Mouse (Mus musculus) CH12.LX (cell line): ENCODE data around the gene Fam102b. TPM values are rescaled to one million over a fixed set of nuclear protein-coding genes. Genes with fewer than 3 reads are reported as not detected.

ENCODE experiments used
- DNase-seq: peaks from one replicate; pipeline ENCODE4 v3.0.0-alpha.2; 2013; ENCODE audit errors: extremely low read depth
- H3K27ac ChIP-seq: 2 replicates; pipeline ENCODE4 v1.5.1; 2012; ENCODE audit warnings: low read depth, mild to moderate bottlenecking, control low read depth, moderate library complexity; ENCODE audit not compliant: insufficient read depth
- H3K27me3 ChIP-seq: replicated peaks from 2 replicates; pipeline ENCODE3; 2012; ENCODE audit warnings: inconsistent platforms
- H3K36me3 ChIP-seq, 2 experiments: replicated peaks in 1 of 2; 2 replicates each; pipeline versions ENCODE3 to v1.6.1; 2012; ENCODE audit warnings: inconsistent platforms in 1 of 2, low read length in 1 of 2, mild to moderate bottlenecking in 1 of 2, mixed read lengths in 1 of 2, moderate library complexity in 1 of 2; ENCODE audit not compliant: control insufficient read depth in 1 of 2, insufficient read depth in 1 of 2
- H3K4me1 ChIP-seq, 2 experiments: 2 replicates each; pipeline ENCODE4 v1.6.1; 2012; ENCODE audit warnings: inconsistent platforms in 1 of 2, moderate library complexity in 1 of 2; ENCODE audit not compliant: insufficient read depth in 2 of 2, control insufficient read depth in 1 of 2
- H3K4me2 ChIP-seq: 2 replicates; pipeline ENCODE4 v1.6.1; 2012; ENCODE audit warnings: low read depth, mild to moderate bottlenecking, control low read depth; ENCODE audit not compliant: poor library complexity, insufficient read depth, severe bottlenecking
- H3K4me3 ChIP-seq, 3 experiments: fragments of 150-350 bp in 1 of 3; sonication (generic) in 1 of 3; replicated peaks in 1 of 3; 2 replicates each; pipeline versions ENCODE3 to v1.5.1; 2011 to 2012; ENCODE audit warnings: low read depth in 2 of 3, low read length in 2 of 3, mild to moderate bottlenecking in 2 of 3, moderate library complexity in 2 of 3, control low read depth in 1 of 3, improper control_type of control experiment in 1 of 3, inconsistent platforms in 1 of 3, mixed read lengths in 1 of 3; ENCODE audit not compliant: poor library complexity in 1 of 3
- H3K79me2 ChIP-seq: replicated peaks from 2 replicates; pipeline ENCODE4 v1.6.1; 2012; ENCODE audit warnings: mild to moderate bottlenecking, moderate library complexity; ENCODE audit not compliant: control insufficient read depth, poor library complexity, insufficient read depth, severe bottlenecking; ENCODE audit errors: extremely low read depth
- H3K9ac ChIP-seq: 2 replicates; pipeline ENCODE4 v1.6.1; 2012; ENCODE audit warnings: low read depth, mild to moderate bottlenecking, control low read depth, moderate library complexity; ENCODE audit not compliant: insufficient read depth
- H3K9me3 ChIP-seq: replicated peaks from 2 replicates; pipeline ENCODE3; 2012; ENCODE audit warnings: low read length, inconsistent platforms, mixed read lengths
- BHLHE40 ChIP-seq: IDR thresholded peaks from 2 replicates; pipeline ENCODE4 v1.6.1; 2011; ENCODE audit warnings: mild to moderate bottlenecking, low read depth, low read length, improper control_type of control experiment
- CHD1 ChIP-seq: IDR thresholded peaks from 2 replicates; pipeline ENCODE4 v1.6.1; 2012; ENCODE audit warnings: low read depth, low read length, improper control_type of control experiment, inconsistent platforms
- E2F4 ChIP-seq: IDR thresholded peaks from 2 replicates; pipeline ENCODE4 v1.6.1; 2011; ENCODE audit warnings: low read depth, low read length, improper control_type of control experiment; ENCODE audit not compliant: insufficient replicate concordance
- EP300 ChIP-seq: IDR thresholded peaks from 2 replicates; pipeline ENCODE4 v1.6.1; 2011; ENCODE audit warnings: low read length, improper control_type of control experiment
- ETS1 ChIP-seq: conservative IDR thresholded peaks from 2 replicates; pipeline ENCODE4 v1.6.1; 2012; ENCODE audit warnings: low read depth, mild to moderate bottlenecking, inconsistent platforms, low read length, improper control_type of control experiment, moderate library complexity
- GABPA ChIP-seq: IDR thresholded peaks from 2 replicates; pipeline ENCODE4 v1.6.1; 2012; ENCODE audit warnings: low read depth, low read length, improper control_type of control experiment, inconsistent platforms; ENCODE audit not compliant: insufficient replicate concordance
- IRF4 ChIP-seq: IDR thresholded peaks from 2 replicates; pipeline ENCODE4 v1.6.1; 2014; ENCODE audit warnings: low read depth, mild to moderate bottlenecking, inconsistent platforms, low read length, improper control_type of control experiment
- JUN ChIP-seq: IDR thresholded peaks from 2 replicates; pipeline ENCODE4 v1.6.1; 2011; ENCODE audit warnings: low read depth, mild to moderate bottlenecking, low read length, improper control_type of control experiment, moderate library complexity; ENCODE audit not compliant: insufficient read depth
- KAT2A ChIP-seq: IDR thresholded peaks from 2 replicates; pipeline ENCODE4 v1.6.1; 2012; ENCODE audit warnings: low read length, improper control_type of control experiment, inconsistent platforms; ENCODE audit not compliant: insufficient replicate concordance
- MAX ChIP-seq: IDR thresholded peaks from 2 replicates; pipeline ENCODE4 v1.6.1; 2011; ENCODE audit warnings: low read length, improper control_type of control experiment
- MEF2A ChIP-seq: IDR thresholded peaks from 2 replicates; pipeline ENCODE4 v1.6.1; 2014; ENCODE audit warnings: low read depth, mild to moderate bottlenecking, inconsistent platforms, low read length, improper control_type of control experiment, borderline replicate concordance
- PAX5 ChIP-seq: IDR thresholded peaks from 2 replicates; pipeline ENCODE4 v1.6.1; 2012; ENCODE audit warnings: low read length, inconsistent platforms, mixed read lengths
- POLR2A ChIP-seq: IDR thresholded peaks from 2 replicates; pipeline ENCODE4 v1.6.1; 2011; ENCODE audit warnings: low read depth, mild to moderate bottlenecking, improper control_type of control experiment, low read length
- RAD21 ChIP-seq: IDR thresholded peaks from 2 replicates; pipeline ENCODE4 v1.6.1; 2011; ENCODE audit warnings: low read depth, mild to moderate bottlenecking, low read length, improper control_type of control experiment, moderate library complexity
- RCOR1 ChIP-seq: conservative IDR thresholded peaks from 2 replicates; pipeline ENCODE4 v1.6.1; 2012; ENCODE audit warnings: low read depth, mild to moderate bottlenecking, inconsistent platforms, low read length, improper control_type of control experiment
- SIN3A ChIP-seq: IDR thresholded peaks from 2 replicates; pipeline ENCODE4 v1.6.1; 2012; ENCODE audit warnings: low read length, improper control_type of control experiment, inconsistent platforms
- SMC3 ChIP-seq: IDR thresholded peaks from 2 replicates; pipeline ENCODE4 v1.6.1; 2011; ENCODE audit warnings: low read depth, low read length, improper control_type of control experiment
- TBP ChIP-seq: conservative IDR thresholded peaks from 2 replicates; pipeline ENCODE4 v1.6.1; 2011; ENCODE audit warnings: low read depth, low read length, improper control_type of control experiment
- UBTF ChIP-seq: IDR thresholded peaks from 2 replicates; pipeline ENCODE4 v1.6.1; 2012; ENCODE audit warnings: low read depth, mild to moderate bottlenecking, inconsistent platforms, low read length, improper control_type of control experiment, moderate library complexity
- USF1 ChIP-seq: IDR thresholded peaks from 2 replicates; pipeline ENCODE4 v1.6.1; 2014; ENCODE audit warnings: low read depth, mild to moderate bottlenecking, inconsistent platforms, low read length, improper control_type of control experiment
- USF2 ChIP-seq: conservative IDR thresholded peaks from 2 replicates; pipeline ENCODE4 v1.6.1; 2011; ENCODE audit warnings: low read depth, low read length, improper control_type of control experiment
- ZMIZ1 ChIP-seq: IDR thresholded peaks from 2 replicates; pipeline ENCODE4 v1.6.1; 2012; ENCODE audit warnings: low read depth, mild to moderate bottlenecking, inconsistent platforms, low read length, improper control_type of control experiment
- ZNF384 ChIP-seq: IDR thresholded peaks from 2 replicates; pipeline ENCODE4 v1.6.1; 2012; ENCODE audit warnings: low read depth, low read length, improper control_type of control experiment, inconsistent platforms
- dilution Hi-C: fragments of 300-500 bp; cut with MboI; formaldehyde crosslinking; loops from 2 replicates; pipeline ENCODE4 v1.14.3; 2020; ENCODE audit warnings: low sequenced_read_pairs; ENCODE audit not compliant: extremely low pct_unique_long_range_greater_than_20kb, extremely low pct_ligation_motif_present
- in situ Hi-C: fragments of 300-500 bp; cut with MboI; formaldehyde crosslinking; loops from 3 replicates; pipeline ENCODE4 v1.14.3; 2019; ENCODE audit warnings: low sequenced_read_pairs, low pct_ligation_motif_present, low pct_unique_long_range_greater_than_20kb, mixed read lengths
- polyA plus RNA-seq: library from polyadenylated mRNA; unstranded; fragments of >175 nt; gene quantifications from 2 replicates; pipeline ENCODE4 v1.2.1, GENCODE M21; 2012; ENCODE audit warnings: low read depth; ENCODE audit not compliant: insufficient read length
- total RNA-seq, 2 experiments: library from RNA; depleted of rRNA; stranded (reverse); fragments of 300-350 nt in 1 of 2; fragments of >200 nt in 1 of 2; gene quantifications; 2 replicates each; pipeline ENCODE4 v1.2.3; 2012 to 2014

Fam102b gene
- total and polyA plus RNA-seq, 3 experiments = 2.8 to 6.2 (median 4.3) TPM

GRCm38 (mm10) chr3:109025579-109025978 lies 1.8 kb downstream of the Fam102b start (continued):
- TF ChIP-seq IRF4 (peak; percentile 36; the same call in 1 of the 2 replicates), SIN3A (no peak), RCOR1 (no peak), UBTF (no peak), ETS1 (no peak), ZMIZ1 (no peak), USF1 (no peak), E2F4 (no peak), BHLHE40 (0 out of 2 replicates have a peak, but pooled peaks have one; percentile 26), JUN (no peak), ZNF384 (no peak), MEF2A (0 out of 2 replicates have a peak, but pooled peaks have one; percentile 22), RAD21 (peak; percentile 60), USF2 (no peak)

GRCm38 (mm10) chr3:109023066-109023465 lies 4.3 kb downstream of the Fam102b start:
- TF ChIP-seq UBTF = no peak
- no peak for TF ChIP-seq PAX5
- TF ChIP-seq GABPA = no peak
- TF ChIP-seq SMC3 = no peak
- TF ChIP-seq KAT2A = no peak
- TF ChIP-seq CHD1 = no peak
- no peak for TF ChIP-seq POLR2A
- no peak for TF ChIP-seq EP300
- TF ChIP-seq USF2 = no peak
- no peak for TF ChIP-seq MAX
- no peak for TF ChIP-seq ZNF384
- no peak for TF ChIP-seq TBP
- TF ChIP-seq SIN3A = no peak
- no peak for TF ChIP-seq IRF4
- TF ChIP-seq, all 38 proteins: peak for 0
- no peak overlapping the region for H3K9ac ChIP-seq
- dilution Hi-C loops = no loop called here
- H3K79me2 ChIP-seq = no peaks in the 10 kb centered on the region
- H3K27me3 ChIP-seq = no peaks in the 10 kb centered on the region
- H3K9me3 ChIP-seq = no peaks in the 10 kb centered on the region
- no peak overlapping the region for H3K27ac ChIP-seq
- peaks cover 0 to 5% of the 10 kb centered on the region in 2 experiments for H3K36me3 ChIP-seq
- H3K4me3 ChIP-seq = no peak overlapping the region
- no peak overlapping the region for H3K4me2 ChIP-seq
- H3K4me1 ChIP-seq = peaks cover 0 to 26% of the 10 kb centered on the region in 2 experiments; a peak in 2 of 4 replicates
- in situ Hi-C loops = no loop called here
- no peak for DNase-seq
